Mouse (Mus musculus) c-Kit-positive CD71-negative TER-119-negative erythroid progenitor cells, embryonic 14.5 days (primary cell): ENCODE measurements around the gene Nup54.

ENCODE experiments used
- DNase-seq: peaks from one replicate; pipeline ENCODE4 v3.0.0-alpha.2; 2013; ENCODE audit warnings: low read depth

Gene Nup54

DNA sequence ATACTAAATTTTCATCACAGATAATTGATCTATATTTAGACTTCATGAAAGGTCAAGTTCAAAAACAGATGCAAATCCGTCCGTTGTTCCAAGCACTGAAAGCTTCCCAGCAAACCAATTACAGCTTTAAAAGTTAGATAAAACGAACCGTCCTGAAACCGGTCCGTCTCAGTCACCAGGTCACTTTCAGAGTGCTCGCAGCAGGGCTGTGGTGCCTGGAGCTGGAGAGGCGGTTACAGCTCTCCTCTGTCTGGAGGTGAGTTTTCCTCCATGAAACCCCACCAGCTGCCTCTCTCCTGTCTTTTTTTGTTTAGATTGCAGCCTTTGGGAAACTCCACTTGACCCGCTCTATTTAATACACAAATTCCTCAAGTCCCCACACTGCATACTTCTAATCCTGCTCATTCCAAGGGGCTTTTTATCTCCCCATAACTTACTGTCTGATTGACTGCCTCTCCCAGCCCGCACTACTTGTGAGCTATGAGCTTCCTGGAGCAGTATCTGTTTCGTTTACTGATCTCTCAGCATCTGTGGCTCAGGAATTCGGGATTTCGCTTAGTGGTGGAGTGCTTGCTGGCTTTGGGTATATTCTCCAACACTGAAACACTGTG is 58.1 kb downstream of the Nup54 start:
- no peak for DNase-seq

DNA sequence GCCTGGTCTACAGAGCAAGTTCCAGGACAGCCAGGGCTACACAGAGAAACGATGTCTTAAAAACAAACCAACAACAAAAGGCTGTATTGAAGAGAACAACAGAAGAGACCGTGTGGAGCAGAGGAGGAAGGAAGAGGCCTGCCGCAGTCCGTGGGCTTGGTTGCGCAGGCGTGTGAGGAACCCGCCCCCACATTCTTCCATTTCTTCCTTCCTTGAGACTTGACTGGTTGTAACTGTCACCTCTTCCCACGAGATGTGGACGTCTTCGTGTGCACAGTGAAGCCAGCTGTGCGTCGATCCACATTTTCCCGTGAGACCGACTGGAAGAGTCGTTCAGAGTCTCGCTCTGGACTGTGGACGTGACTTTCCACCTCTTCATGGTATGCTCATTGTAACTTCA is 59.7 kb downstream of the Nup54 start:
- no peak for DNase-seq

GRCm38 (mm10) chr5:92374721-92375142 is 60.3 kb downstream of the Nup54 start:
- DNase-seq: no peak

- no peak for DNase-seq
Measured at GRCm38 (mm10) chr5:92372605-92373004, 62.4 kb downstream of the Nup54 start.

- DNase-seq: no peak
Measured at GRCm38 (mm10) chr5:92371361-92371976, 63.5 kb downstream of the Nup54 start.

GRCm38 (mm10) chr5:92370891-92371290 is 64.1 kb downstream of the Nup54 start:
- DNase-seq: no peak

DNA sequence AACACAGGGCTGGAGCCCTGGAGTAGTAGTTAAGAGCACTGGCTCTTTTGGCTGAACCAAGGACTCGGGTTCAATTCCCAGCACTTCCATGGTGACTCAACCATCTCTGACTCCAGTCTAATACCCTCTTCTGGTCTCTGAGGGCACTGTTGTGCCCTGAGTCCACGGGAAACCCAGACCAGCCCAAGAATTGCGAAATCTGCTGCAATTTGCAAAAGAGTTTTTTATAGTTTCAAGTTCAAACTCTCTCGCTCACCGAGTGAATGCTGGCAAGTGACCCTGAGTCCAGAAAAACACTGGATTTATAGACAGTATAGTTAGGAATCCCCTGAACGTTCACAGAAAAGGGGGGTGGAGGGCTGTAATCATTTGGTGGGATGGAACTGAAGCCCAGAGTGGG is 64.6 kb downstream of the Nup54 start:
- no peak for DNase-seq

DNA sequence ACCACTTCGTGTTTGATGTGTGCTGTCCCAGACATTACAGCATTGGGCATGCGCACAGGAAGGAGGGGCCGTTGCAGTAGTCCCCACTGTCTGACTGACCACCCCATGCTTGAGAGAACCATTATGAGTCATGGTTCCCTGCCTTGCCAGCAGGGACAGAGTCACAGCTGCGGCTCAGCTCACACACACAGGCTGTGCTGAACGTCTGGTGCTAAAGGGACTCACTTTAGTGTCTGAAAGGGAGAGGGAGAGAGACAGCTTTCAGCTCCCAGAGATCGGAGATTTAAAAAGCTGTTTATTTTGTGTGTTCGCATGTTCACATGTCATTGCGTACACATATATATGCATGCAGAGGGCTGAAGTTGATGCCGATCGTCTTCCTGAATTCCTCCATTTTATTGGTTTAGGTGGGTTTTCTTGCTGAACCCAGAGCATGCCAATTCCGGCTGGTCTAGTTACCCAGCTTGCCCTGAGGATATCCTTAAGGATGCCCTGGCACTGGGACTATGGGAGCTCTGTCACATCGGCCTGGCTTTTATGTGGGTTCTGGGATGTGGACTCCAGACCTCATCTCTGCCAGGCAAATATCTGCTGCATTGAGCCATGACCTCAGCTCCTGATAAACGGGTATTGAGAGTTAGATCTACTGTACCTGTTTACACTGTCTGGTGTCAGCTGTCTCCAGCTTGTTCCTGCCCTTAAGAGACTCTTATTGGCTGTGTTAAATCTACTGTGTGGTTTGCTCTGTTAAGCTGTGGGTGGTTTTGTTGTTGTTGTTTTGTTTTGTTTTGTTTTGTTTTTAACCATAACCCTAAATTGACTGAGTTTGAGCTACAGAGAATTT is 65.6 kb downstream of the Nup54 start:
- DNase-seq: no peak

GRCm38 (mm10) chr5:92368392-92368791 is 66.6 kb downstream of the Nup54 start:
- DNase-seq: no peak

DNA sequence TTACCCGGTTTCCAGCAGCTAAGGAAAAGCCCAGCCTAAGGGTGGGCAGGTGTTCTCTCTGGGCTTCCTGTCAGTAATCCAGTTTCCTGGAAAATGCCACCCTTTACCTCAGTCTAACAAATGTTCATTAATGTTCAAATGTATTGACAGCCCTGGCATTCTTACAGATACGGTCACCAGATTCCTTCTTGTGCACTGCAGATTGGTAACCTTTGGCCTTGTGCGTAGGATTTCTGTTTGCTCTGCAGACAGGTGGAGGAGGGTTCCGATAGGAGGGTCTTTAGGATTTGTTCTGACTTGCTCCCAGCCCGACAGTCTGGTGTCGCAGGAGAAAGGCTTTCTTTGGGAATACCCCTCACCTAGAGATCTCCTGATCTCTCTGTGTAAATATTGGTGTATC is 68.5 kb downstream of the Nup54 start:
- DNase-seq: no peak
